Mouse (Mus musculus) lung, embryonic 14.5 days (tissue): ENCODE measurements around the gene Sgpp2. TPM values are rescaled to one million over a fixed set of nuclear protein-coding genes. Genes with fewer than 3 reads are reported as not detected.
A peak's percentile ranks its signal among the peaks of the same experiment; 100 is the strongest.

Source experiments
- ATAC-seq: fragments of 200-750 bp; cut with Nextera tagmentation; 2 replicates; pipeline ENCODE4 v1.8.0; 2017; ENCODE audit warnings: mild to moderate bottlenecking, moderate TSS enrichment, moderate library complexity; ENCODE audit not compliant: insufficient read depth
- DNase-seq: peaks from one replicate; pipeline ENCODE4 v3.0.0-alpha.2; 2015
- H3K27ac ChIP-seq: fragments of 300-500 bp; sonication (generic); 2 replicates; pipeline ENCODE4 v1.5.1; 2014; ENCODE audit warnings: low read depth, mild to moderate bottlenecking, moderate library complexity
- H3K27me3 ChIP-seq: fragments of 300-500 bp; sonication (generic); 2 replicates; pipeline ENCODE4 v1.6.1; 2014; ENCODE audit warnings: low read length, control low read depth; ENCODE audit not compliant: insufficient read depth
- H3K36me3 ChIP-seq: fragments of 300-500 bp; sonication (generic); 2 replicates; pipeline ENCODE4 v1.6.1; 2014; ENCODE audit warnings: control low read depth; ENCODE audit not compliant: insufficient read depth
- H3K4me1 ChIP-seq: fragments of 300-500 bp; sonication (generic); 2 replicates; pipeline ENCODE4 v1.6.1; 2014; ENCODE audit warnings: antibody characterized with exemption, control low read depth; ENCODE audit not compliant: insufficient read depth
- H3K4me2 ChIP-seq: fragments of 300-500 bp; sonication (generic); 2 replicates; pipeline ENCODE4 v1.6.1; 2014; ENCODE audit warnings: mild to moderate bottlenecking
- H3K4me3 ChIP-seq: fragments of 300-500 bp; sonication (generic); 2 replicates; pipeline ENCODE4 v1.5.1; 2014; ENCODE audit warnings: low read depth, low read length
- H3K9ac ChIP-seq: fragments of 300-500 bp; sonication (generic); 2 replicates; pipeline ENCODE4 v1.6.1; 2014
- H3K9me3 ChIP-seq: fragments of 300-500 bp; sonication (generic); 2 replicates; pipeline ENCODE4 v1.6.1; 2016; ENCODE audit warnings: low read depth, low read length, control low read depth
- CTCF ChIP-seq: IDR thresholded peaks from 2 replicates; pipeline ENCODE4 v1.5.1; 2016; ENCODE audit warnings: antibody characterized with exemption, low read depth
- WGBS: fragments of 180-500 bp; shearing (Covaris S2); extraction: QIAGEN DNeasy Blood & Tissue Kit; methylation state at CpG from one replicate; pipeline ENCODE4 v1.1.7; 2014; 5-methylcytosine and 5-hydroxymethylcytosine counted together
- polyA plus RNA-seq: library from polyadenylated mRNA; unstranded; fragments of >200 nt; fragmentation: Nextera tagmentation; extraction: Ambion mirVana; gene quantifications from 2 replicates; pipeline ENCODE4 v1.2.1, GENCODE M21; 2014

Sgpp2 gene
- polyA plus RNA-seq, 1 experiment from 2014 or later = 1.0 TPM

DNA sequence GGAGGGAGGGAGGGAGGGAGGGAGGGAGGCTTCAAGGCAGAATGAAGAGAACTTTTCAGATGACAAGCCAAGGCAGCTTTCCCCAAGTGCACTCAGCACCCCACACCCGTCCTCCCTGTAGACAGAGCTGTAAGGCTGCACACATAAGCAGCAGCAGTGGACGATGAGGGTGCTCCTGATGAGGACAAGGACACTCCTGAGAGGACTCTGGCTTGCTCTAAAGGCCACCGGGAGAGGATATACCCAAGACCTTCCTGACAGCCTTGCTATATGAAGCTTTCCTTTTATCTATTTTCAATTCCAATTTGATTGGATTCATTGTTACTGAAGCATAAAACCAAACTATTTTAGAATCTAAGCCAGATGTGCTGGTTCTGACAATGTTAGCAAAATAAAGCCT, 116.7 kb downstream of the Sgpp2 start:
- ATAC-seq = peak; percentile 42; the same call in 1 of the 2 replicates
- peaks cover 23% of the 10 kb centered on the region for H3K36me3 ChIP-seq
- DNase-seq = peak; percentile 33
- no peak for TF ChIP-seq CTCF
- no peak overlapping the region for H3K4me3 ChIP-seq
- H3K9me3 ChIP-seq = no peaks in the 10 kb centered on the region
- 60% methylated on average over 3 of the region's 3 CpGs for WGBS
- no peaks in the 10 kb centered on the region for H3K27me3 ChIP-seq
- H3K27ac ChIP-seq = no peak overlapping the region
- no peak overlapping the region for H3K9ac ChIP-seq
- H3K4me2 ChIP-seq = no peak overlapping the region
- no peaks in the 10 kb centered on the region for H3K4me1 ChIP-seq

DNA sequence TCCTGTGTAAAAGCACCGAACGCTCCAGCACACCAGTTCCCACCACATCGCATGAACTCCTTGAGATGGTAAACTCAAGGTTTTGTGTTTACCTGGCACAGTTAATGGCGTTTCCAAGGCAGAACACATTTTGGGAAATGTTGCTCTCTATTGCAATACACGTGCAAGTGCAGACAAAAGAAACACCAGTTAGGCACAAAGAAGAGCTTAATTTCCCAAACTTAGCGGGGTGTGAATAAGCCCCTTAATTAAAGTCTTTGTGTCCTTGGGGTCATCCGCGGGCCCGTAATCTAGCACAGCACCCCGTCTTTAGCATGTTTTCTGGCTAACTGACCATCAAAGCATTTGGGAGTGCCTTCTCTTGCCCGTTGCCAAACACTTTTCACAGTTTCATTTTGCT, 118.7 kb downstream of the Sgpp2 start:
- H3K9ac ChIP-seq = no peak overlapping the region
- no peak for ATAC-seq
- H3K9me3 ChIP-seq = no peaks in the 10 kb centered on the region
- WGBS = 86% methylated on average over 11 of the region's 11 CpGs
- H3K36me3 ChIP-seq = peaks cover 18% of the 10 kb centered on the region
- no peak overlapping the region for H3K4me2 ChIP-seq
- H3K4me3 ChIP-seq = no peak overlapping the region
- DNase-seq = no peak
- no peak overlapping the region for H3K27ac ChIP-seq
- no peak for TF ChIP-seq CTCF
- H3K27me3 ChIP-seq = no peaks in the 10 kb centered on the region
- no peaks in the 10 kb centered on the region for H3K4me1 ChIP-seq

DNA sequence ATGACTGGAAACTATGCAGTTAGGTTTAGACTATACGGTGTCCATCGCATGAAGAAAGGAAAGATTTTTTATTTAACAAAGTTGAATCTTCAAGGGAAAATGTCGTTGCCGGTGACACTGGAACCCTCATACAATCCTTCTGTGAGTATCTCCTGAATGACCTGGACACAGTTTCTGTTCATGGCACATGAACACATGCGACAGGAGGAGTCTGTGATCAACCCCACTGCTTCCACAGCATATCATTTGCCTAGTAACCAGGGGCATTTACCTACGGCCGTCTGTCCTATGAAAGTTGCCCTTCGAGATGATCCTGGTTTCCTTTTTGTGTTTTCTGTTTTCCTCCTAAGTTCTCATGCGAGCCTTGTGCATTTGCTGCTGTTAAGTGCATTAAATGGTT, 123.3 kb downstream of the Sgpp2 start:
- Histone ChIP-seq H3K36me3 (peaks cover 7% of the 10 kb centered on the region; the same call in 1 of the 2 replicates), H3K4me1 (no peaks in the 10 kb centered on the region), H3K27ac (no peak overlapping the region), H3K4me3 (no peak overlapping the region), H3K9ac (no peak overlapping the region), H3K27me3 (no peaks in the 10 kb centered on the region), H3K9me3 (no peaks in the 10 kb centered on the region), H3K4me2 (no peak overlapping the region)
- TF ChIP-seq CTCF = no peak
- DNase-seq (no peak), ATAC-seq (no peak)
- 93% methylated on average over 9 of the region's 9 CpGs for WGBS

DNA sequence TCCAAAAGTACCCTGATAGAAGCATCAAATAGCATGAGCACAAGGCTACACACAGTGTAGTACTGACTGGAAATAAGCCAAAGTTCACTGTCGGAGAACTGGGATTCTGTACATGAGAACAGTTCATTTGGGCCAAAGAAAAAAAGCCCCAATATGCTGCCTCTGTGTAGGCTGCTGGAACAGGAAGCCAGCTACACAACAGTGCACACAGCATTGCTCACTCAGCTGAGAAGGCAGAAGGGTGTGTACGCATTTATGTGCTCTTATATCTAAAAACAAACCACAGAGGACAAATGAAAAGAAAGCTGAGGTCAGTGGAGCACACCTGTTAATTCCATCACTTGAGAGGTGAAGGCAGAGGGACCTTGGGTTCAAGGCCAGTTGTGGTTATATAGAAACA, 125.8 kb downstream of the Sgpp2 start:
- no peak overlapping the region for H3K4me2 ChIP-seq
- no peak overlapping the region for H3K4me3 ChIP-seq
- TF ChIP-seq CTCF = no peak
- DNase-seq = no peak
- ATAC-seq = no peak
- H3K27ac ChIP-seq = no peak overlapping the region
- H3K4me1 ChIP-seq = no peaks in the 10 kb centered on the region
- WGBS = 74% methylated on average over 2 of the region's 2 CpGs
- H3K27me3 ChIP-seq = no peaks in the 10 kb centered on the region
- H3K9ac ChIP-seq = no peak overlapping the region
- no peaks in the 10 kb centered on the region for H3K9me3 ChIP-seq
- H3K36me3 ChIP-seq = peaks cover 25% of the 10 kb centered on the region

- Histone ChIP-seq H3K4me2 (no peak overlapping the region), H3K9ac (no peak overlapping the region), H3K4me3 (no peak overlapping the region), H3K36me3 (peaks cover 27% of the 10 kb centered on the region), H3K27me3 (no peaks in the 10 kb centered on the region), H3K4me1 (no peaks in the 10 kb centered on the region), H3K27ac (no peak overlapping the region), H3K9me3 (no peaks in the 10 kb centered on the region)
- ATAC-seq = no peak
- no peak for DNase-seq
- 91% methylated on average over 1 of the region's 1 CpGs for WGBS
- no peak for TF ChIP-seq CTCF
These were observed 126.3 kb downstream of the Sgpp2 start for GRCm38 (mm10) chr1:78436445-78436844.

DNA sequence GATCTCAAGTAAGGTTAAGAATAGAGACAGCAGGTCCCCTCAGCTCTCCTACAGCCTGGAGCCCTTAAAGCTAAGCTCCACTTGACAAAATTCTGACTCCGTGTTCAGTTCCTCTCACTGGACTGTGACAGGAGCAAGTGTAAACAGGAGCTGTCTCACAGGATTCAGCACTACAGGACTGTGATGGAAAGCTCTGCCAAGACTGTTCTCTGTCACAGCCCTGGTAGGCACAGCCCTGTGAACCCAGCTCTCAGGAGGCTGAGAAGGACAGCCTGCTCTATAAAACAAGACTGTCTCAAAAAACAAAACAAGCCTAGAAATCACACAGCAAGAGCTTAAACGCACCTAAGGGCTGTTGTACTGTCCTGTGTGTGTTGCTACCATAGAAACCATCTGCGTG, 127.0 kb downstream of the Sgpp2 start:
- no peak overlapping the region for H3K9ac ChIP-seq
- H3K27me3 ChIP-seq = no peaks in the 10 kb centered on the region
- no peak overlapping the region for H3K4me3 ChIP-seq
- H3K4me1 ChIP-seq = no peaks in the 10 kb centered on the region
- ATAC-seq = no peak
- TF ChIP-seq CTCF = no peak
- 79% methylated on average over 3 of the region's 3 CpGs for WGBS
- H3K27ac ChIP-seq = no peak overlapping the region
- H3K36me3 ChIP-seq = peaks cover 31% of the 10 kb centered on the region
- H3K4me2 ChIP-seq = no peak overlapping the region
- H3K9me3 ChIP-seq = no peaks in the 10 kb centered on the region
- no peak for DNase-seq

DNA sequence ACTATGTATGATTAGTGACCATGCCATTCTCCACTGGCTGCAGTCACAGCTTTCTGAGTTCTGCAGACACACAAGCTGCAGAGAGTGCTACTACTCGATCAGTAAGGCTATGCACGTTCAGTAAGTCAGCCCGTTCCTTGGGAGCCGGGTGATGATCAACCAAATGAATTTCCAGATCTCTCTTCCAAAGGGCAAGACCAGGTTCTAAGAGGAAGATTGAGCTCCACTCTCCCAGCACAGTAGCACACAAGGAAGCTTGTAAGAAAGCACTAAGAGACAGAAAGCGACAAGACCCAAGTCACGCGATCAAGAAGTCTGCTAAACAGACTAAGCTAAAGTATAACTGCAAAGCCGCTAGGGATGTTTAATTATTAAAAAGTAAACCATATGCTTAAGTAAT, 130.6 kb downstream of the Sgpp2 start:
- Histone ChIP-seq H3K4me2 (no peak overlapping the region), H3K9ac (no peak overlapping the region), H3K36me3 (peaks cover 57% of the 10 kb centered on the region), H3K27me3 (no peaks in the 10 kb centered on the region), H3K9me3 (no peaks in the 10 kb centered on the region), H3K27ac (no peak overlapping the region), H3K4me1 (no peaks in the 10 kb centered on the region), H3K4me3 (no peak overlapping the region)
- no peak for DNase-seq
- no peak for ATAC-seq
- 90% methylated on average over 8 of the region's 8 CpGs for WGBS
- no peak for TF ChIP-seq CTCF

DNA sequence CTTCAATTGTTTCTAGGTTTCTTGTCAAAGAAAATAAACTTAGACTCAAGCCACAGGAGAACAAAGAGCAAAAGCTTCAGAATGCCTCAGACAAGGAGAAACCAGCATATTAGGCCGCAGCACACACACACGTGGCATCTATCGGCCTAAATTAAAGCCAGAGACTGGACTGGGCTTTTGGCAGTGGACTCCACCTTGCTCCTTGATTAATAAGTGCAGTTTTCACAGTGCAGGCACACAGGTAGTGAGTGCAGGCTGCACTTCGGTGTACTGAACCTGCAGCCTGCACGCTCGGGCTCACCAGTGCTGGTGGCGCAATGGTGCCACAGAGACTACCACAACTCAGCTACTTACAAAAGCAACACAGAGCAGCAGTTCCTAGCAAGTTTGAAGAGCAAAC, 132.9 kb downstream of the Sgpp2 start:
- no peak overlapping the region for H3K4me2 ChIP-seq
- WGBS = 95% methylated on average over 7 of the region's 7 CpGs
- ATAC-seq (no peak), DNase-seq (no peak)
- no peaks in the 10 kb centered on the region for H3K9me3 ChIP-seq
- no peak overlapping the region for H3K9ac ChIP-seq
- no peak overlapping the region for H3K27ac ChIP-seq
- TF ChIP-seq CTCF = no peak
- no peaks in the 10 kb centered on the region for H3K27me3 ChIP-seq
- H3K4me3 ChIP-seq = no peak overlapping the region
- H3K36me3 ChIP-seq = peaks cover 74% of the 10 kb centered on the region
- H3K4me1 ChIP-seq = no peaks in the 10 kb centered on the region
